Mouse (Mus musculus) hindbrain, postnatal 0 days (tissue): ENCODE data around the gene Arsg. TPM values are rescaled to one million over a fixed set of nuclear protein-coding genes. Genes with fewer than 3 reads are reported as not detected.

Experiments
- ATAC-seq: fragments of 200-750 bp; cut with Nextera tagmentation; 2 replicates; pipeline ENCODE4 v1.8.0; 2017; ENCODE audit warnings: mild to moderate bottlenecking, moderate TSS enrichment, moderate library complexity
- DNase-seq: peaks from one replicate; pipeline ENCODE4 v3.0.0-alpha.2; 2015; ENCODE audit warnings: low spot score
- H3K27ac ChIP-seq: fragments of 300-500 bp; sonication (generic); 2 replicates; pipeline ENCODE4 v1.5.1; 2014; ENCODE audit warnings: mild to moderate bottlenecking
- H3K27me3 ChIP-seq: fragments of 300-500 bp; sonication (generic); 2 replicates; pipeline ENCODE4 v1.6.1; 2014; ENCODE audit warnings: low read length, mixed read lengths; ENCODE audit not compliant: insufficient read depth
- H3K36me3 ChIP-seq: fragments of 300-500 bp; sonication (generic); 2 replicates; pipeline ENCODE4 v1.6.1; 2014; ENCODE audit warnings: low read length, mixed read lengths; ENCODE audit not compliant: insufficient read depth
- H3K4me1 ChIP-seq: fragments of 300-500 bp; sonication (generic); 2 replicates; pipeline ENCODE4 v1.6.1; 2014; ENCODE audit warnings: antibody characterized with exemption, low read length, mixed read lengths; ENCODE audit not compliant: insufficient read depth
- H3K4me2 ChIP-seq: fragments of 300-500 bp; sonication (generic); 2 replicates; pipeline ENCODE4 v1.6.1; 2014; ENCODE audit warnings: low read depth, mild to moderate bottlenecking, low read length, moderate library complexity, mixed read lengths
- H3K4me3 ChIP-seq: fragments of 300-500 bp; sonication (generic); 2 replicates; pipeline ENCODE4 v1.5.1; 2014; ENCODE audit warnings: low read length
- H3K9ac ChIP-seq: fragments of 300-500 bp; sonication (generic); replicated peaks from 2 replicates; pipeline ENCODE4 v1.6.1; 2014; ENCODE audit warnings: mild to moderate bottlenecking, low read length, moderate library complexity, mixed read lengths
- H3K9me3 ChIP-seq: fragments of 300-500 bp; sonication (generic); 2 replicates; pipeline ENCODE4 v1.6.1; 2016; ENCODE audit warnings: low read length, mixed read lengths
- CTCF ChIP-seq: IDR thresholded peaks from 2 replicates; pipeline ENCODE4 v1.5.1; 2016; ENCODE audit warnings: antibody characterized with exemption, control low read depth, low read depth
- WGBS: fragments of 180-500 bp; shearing (Covaris S2); extraction: QIAGEN DNeasy Blood & Tissue Kit; methylation state at CpG from one replicate; pipeline ENCODE4 v1.1.7; 2014; 5-methylcytosine and 5-hydroxymethylcytosine counted together
- polyA plus RNA-seq: library from polyadenylated mRNA; unstranded; fragments of >200 nt; fragmentation: Nextera tagmentation; extraction: Ambion mirVana; gene quantifications from 2 replicates; pipeline ENCODE4 v1.2.1, GENCODE M21; 2015
- total RNA-seq: library from RNA; depleted of rRNA; stranded (reverse); fragments of >200 nt; gene quantifications from 2 replicates; pipeline ENCODE4 v1.2.3, GENCODE M21; 2014

The Arsg gene
- total and polyA plus RNA-seq, 2 experiments from 2014 or later = 10.3 to 10.4 TPM

DNA sequence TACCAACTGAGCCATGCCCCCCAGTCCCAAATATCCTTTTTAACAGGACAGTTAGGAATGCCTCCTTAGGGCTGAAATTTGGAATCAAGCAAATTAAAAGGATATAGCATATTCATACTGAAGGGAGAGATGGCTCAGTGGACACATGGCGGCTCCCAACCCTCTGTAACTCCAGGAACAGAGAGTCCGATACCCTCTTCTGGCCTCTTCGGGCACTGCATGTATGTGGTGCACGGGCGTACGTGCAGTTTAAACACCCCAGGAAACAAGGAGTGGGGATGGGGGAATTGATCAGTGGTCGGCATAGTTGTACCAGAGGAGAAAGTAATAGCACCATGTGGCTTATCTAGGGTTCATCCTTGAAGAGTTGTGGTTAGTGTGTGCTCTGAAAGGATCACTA is 28.6 kb upstream of the Arsg start:
- 51% methylated on average over 7 of the region's 7 CpGs for WGBS
- no peak for ATAC-seq

DNA sequence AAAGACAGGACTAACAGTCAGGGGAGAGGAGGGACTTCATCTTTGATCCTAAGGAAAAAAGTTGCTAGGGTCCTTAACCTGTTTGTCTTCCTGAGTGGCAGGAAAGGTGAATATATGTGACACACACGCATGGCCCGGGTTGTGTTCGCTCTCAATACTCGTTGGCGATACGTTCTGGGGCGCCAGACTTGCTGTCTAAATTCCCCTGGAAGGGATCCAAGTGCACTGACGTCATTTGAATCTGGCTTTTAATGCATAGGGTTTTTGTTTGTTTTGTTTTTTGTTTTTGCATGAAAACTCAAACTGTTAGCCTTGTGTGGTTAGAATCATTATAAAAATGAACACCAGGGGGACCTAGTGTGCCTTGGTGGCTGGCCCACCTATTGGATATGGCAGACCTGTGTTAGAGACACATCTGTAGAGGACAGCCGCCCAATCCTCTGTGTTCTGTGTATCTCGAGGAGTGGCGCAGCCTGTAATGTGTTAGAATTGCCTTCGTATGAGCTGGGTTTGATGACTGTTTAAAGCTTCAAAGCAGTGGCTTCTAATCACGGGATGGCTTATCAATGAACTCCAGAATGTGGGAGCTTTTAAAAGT is 27.6 kb upstream of the Arsg start:
- H3K9me3 ChIP-seq = no peaks in the 10 kb centered on the region
- H3K4me1 ChIP-seq = no peaks in the 10 kb centered on the region
- peak; percentile 70 for ATAC-seq
- peak; percentile 84 for TF ChIP-seq CTCF
- H3K9ac ChIP-seq = no peak overlapping the region
- 52% methylated on average over 13 of the region's 13 CpGs for WGBS
- H3K27me3 ChIP-seq = no peaks in the 10 kb centered on the region
- H3K36me3 ChIP-seq = no peaks in the 10 kb centered on the region
- H3K4me2 ChIP-seq = no peak overlapping the region
- no peak overlapping the region for H3K4me3 ChIP-seq
- no peak overlapping the region for H3K27ac ChIP-seq
- peak; percentile 84 for DNase-seq

More for the DNA sequence above, 28.6 kb upstream of the Arsg start:
- H3K9ac ChIP-seq = no peak overlapping the region
- H3K9me3 ChIP-seq = no peaks in the 10 kb centered on the region
- DNase-seq = peak; percentile 38
- no peak overlapping the region for H3K4me3 ChIP-seq
- H3K4me1 ChIP-seq = no peaks in the 10 kb centered on the region
- TF ChIP-seq CTCF = peak; percentile 52
- no peak overlapping the region for H3K4me2 ChIP-seq
- H3K27ac ChIP-seq = no peak overlapping the region
- H3K36me3 ChIP-seq = no peaks in the 10 kb centered on the region
- H3K27me3 ChIP-seq = no peaks in the 10 kb centered on the region

DNA sequence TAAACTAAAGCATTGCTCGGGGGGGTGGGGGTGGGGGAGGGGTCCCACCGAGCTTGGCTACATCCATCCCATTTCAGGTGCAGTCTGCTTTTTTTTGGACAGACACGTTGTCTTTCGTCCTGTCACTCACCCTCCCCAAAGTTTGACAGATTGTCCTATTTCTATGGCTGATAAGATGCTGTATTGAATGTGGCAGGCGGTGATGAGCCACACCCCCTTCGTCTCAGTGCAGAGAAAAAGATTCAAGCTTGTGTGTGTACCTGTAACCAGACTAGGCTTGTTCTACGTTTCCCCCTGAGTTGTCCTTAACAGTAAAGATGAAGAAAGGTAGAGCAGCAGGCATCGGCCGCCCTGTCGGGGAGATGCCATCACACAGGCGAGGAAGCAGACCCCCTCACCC is 22.0 kb upstream of the Arsg start:
- Histone ChIP-seq H3K9ac (no peak overlapping the region), H3K4me1 (no peaks in the 10 kb centered on the region), H3K9me3 (no peaks in the 10 kb centered on the region), H3K36me3 (peaks cover 5% of the 10 kb centered on the region; the same call in 1 of the 2 replicates), H3K4me2 (no peak overlapping the region), H3K27me3 (no peaks in the 10 kb centered on the region), H3K27ac (no peak overlapping the region), H3K4me3 (no peak overlapping the region)
- no peak for ATAC-seq
- no peak for TF ChIP-seq CTCF
- DNase-seq = no peak
- 87% methylated on average over 11 of the region's 11 CpGs for WGBS

DNA sequence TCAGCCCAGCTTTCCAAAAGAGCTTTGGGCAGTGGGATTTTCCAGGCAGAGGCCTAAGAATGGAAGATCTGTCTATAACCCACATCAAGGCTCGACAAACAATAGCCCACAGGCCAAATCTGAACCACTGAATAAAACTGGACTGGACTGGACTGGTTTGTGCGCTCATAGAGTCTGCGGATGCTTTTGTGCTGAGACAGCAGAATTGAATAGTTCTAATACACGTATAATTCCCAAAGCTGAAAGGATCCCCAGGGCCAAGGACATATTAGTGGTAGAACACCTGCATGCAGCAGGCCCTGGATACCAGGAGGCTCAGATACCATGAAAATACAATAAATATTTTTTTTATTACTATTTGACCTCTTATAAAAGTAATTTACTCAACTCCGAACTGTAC is 16.9 kb upstream of the Arsg start:
- no peak for TF ChIP-seq CTCF
- 89% methylated on average over 5 of the region's 5 CpGs for WGBS
- H3K4me3 ChIP-seq = no peak overlapping the region

DNA sequence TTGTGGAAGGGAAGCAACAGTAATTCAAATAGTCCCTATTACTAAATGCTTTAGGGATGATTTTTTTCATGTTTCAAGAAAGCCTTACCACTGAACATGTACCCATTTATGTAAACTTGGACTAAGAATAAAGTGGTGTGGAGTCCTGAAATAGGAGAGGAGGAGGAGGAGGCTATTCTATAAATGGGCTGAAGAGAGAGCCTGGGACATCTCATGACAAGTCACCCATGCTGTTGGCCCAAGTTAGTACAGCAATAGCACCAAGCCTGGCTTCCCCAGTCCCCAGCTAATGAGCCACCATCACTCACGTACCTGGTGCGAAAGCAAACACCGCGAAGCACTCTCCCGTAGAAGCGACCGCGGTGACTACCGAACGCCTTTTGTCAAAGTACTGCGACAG is 15.0 kb upstream of the Arsg start:
- Histone ChIP-seq H3K4me2 (no peak overlapping the region), H3K27ac (no peak overlapping the region), H3K9me3 (no peaks in the 10 kb centered on the region), H3K9ac (no peak overlapping the region), H3K4me1 (no peaks in the 10 kb centered on the region), H3K27me3 (no peaks in the 10 kb centered on the region), H3K36me3 (peaks cover 10% of the 10 kb centered on the region; the same call in 1 of the 2 replicates), H3K4me3 (no peak overlapping the region)
- no peak for DNase-seq
- WGBS = 92% methylated on average over 11 of the region's 11 CpGs
- no peak for ATAC-seq
- no peak for TF ChIP-seq CTCF

More for the DNA sequence above, 16.9 kb upstream of the Arsg start:
- Histone ChIP-seq H3K36me3 (peaks cover 5% of the 10 kb centered on the region; the same call in 1 of the 2 replicates), H3K27me3 (no peaks in the 10 kb centered on the region), H3K27ac (no peak overlapping the region), H3K4me1 (no peaks in the 10 kb centered on the region), H3K4me2 (no peak overlapping the region), H3K9ac (no peak overlapping the region), H3K9me3 (no peaks in the 10 kb centered on the region)
- no peak for DNase-seq
- ATAC-seq = no peak

DNA sequence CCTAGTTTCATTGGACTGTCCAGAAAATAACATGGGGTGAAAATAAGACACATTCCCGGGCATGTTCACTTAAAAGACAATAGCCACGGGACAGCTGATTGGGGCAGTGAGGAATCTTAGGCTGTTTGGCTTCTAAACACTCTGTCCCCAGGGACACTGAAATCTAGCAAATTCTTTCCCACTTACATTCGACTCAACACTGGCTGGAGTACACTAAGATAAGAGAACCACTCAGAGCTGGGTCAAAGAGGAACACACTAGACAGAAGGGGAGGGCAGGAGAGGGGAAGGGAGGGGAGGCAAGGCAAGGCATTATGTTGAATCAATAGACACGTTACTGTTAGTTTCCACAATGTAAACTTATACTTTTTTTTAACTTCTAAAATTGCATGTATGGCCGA is 12.6 kb upstream of the Arsg start:
- Histone ChIP-seq H3K27ac (no peak overlapping the region), H3K27me3 (no peaks in the 10 kb centered on the region), H3K4me3 (no peak overlapping the region), H3K9ac (no peak overlapping the region), H3K4me2 (no peak overlapping the region), H3K36me3 (peaks cover 6% of the 10 kb centered on the region; the same call in 1 of the 2 replicates), H3K9me3 (no peaks in the 10 kb centered on the region), H3K4me1 (no peaks in the 10 kb centered on the region)
- TF ChIP-seq CTCF = no peak
- DNase-seq = no peak
- ATAC-seq = no peak
- 73% methylated on average over 5 of the region's 5 CpGs for WGBS

DNA sequence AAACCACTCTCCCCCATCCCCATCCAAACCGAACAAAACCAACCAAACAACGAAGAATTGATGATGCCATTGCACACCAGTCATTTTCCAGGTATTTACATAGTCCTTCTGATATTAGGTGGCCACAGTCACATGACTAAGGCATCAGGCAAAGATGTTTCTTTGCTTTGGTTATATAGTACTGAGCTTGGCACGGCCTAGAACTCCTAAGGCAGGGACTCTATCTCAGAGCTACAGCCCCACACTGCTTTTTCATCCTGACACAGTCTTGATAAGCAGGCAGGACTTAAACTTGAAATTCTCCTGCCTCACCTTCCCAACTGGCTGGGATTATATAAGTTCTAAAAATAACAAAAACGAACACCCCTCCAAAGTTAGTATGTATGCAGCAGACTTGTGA is 8.1 kb upstream of the Arsg start:
- ATAC-seq = no peak

More for the DNA sequence above, 8.1 kb upstream of the Arsg start:
- H3K4me2 ChIP-seq = no peak overlapping the region
- H3K9me3 ChIP-seq = no peaks in the 10 kb centered on the region
- no peak overlapping the region for H3K27ac ChIP-seq
- H3K9ac ChIP-seq = no peak overlapping the region
- no peaks in the 10 kb centered on the region for H3K4me1 ChIP-seq
- H3K27me3 ChIP-seq = no peaks in the 10 kb centered on the region
- DNase-seq = no peak
- H3K4me3 ChIP-seq = no peak overlapping the region
- 92% methylated on average over 4 of the region's 4 CpGs for whole genome bisulfite sequencing
- TF ChIP-seq CTCF = no peak
- H3K36me3 ChIP-seq = 0 out of 2 replicates have a peak, but pooled peaks cover 6% of the 10 kb centered on the region
